Mouse (Mus musculus) midbrain, embryonic 11.5 days (tissue): ENCODE measurements around the gene Iqcf6. TPM values are rescaled to one million over a fixed set of nuclear protein-coding genes. Genes with fewer than 3 reads are reported as not detected.
"Not testable (repeated sequence)": the region's sequence is repeated elsewhere in the genome, so short reads cannot be mapped to it uniquely, and the experiment has no call there.

Experiments
- ATAC-seq: fragments of 200-750 bp; cut with Nextera tagmentation; 2 replicates; pipeline ENCODE4 v1.8.0; 2017; ENCODE audit warnings: moderate TSS enrichment, moderate library complexity; ENCODE audit not compliant: low FRiP score
- DNase-seq: peaks from one replicate; pipeline ENCODE4 v3.0.0; 2015; ENCODE audit warnings: low spot score; ENCODE audit errors: missing footprints
- H3K27ac ChIP-seq: fragments of 300-500 bp; sonication (generic); 2 replicates; pipeline ENCODE4 v1.5.1; 2014; ENCODE audit warnings: low read depth, low read length
- H3K27me3 ChIP-seq: fragments of 300-500 bp; sonication (generic); 2 replicates; pipeline ENCODE4 v1.6.1; 2014; ENCODE audit warnings: mild to moderate bottlenecking, low read length, moderate library complexity, mixed read lengths; ENCODE audit not compliant: control insufficient read depth, insufficient read depth
- H3K36me3 ChIP-seq: fragments of 300-500 bp; sonication (generic); 2 replicates; pipeline ENCODE4 v1.6.1; 2014; ENCODE audit warnings: mild to moderate bottlenecking, low read length, moderate library complexity, mixed read lengths; ENCODE audit not compliant: control insufficient read depth, insufficient read depth
- H3K4me1 ChIP-seq: fragments of 300-500 bp; sonication (generic); 2 replicates; pipeline ENCODE4 v1.6.1; 2014; ENCODE audit warnings: low read length; ENCODE audit not compliant: control insufficient read depth, insufficient read depth
- H3K4me2 ChIP-seq: fragments of 300-500 bp; sonication (generic); 2 replicates; pipeline ENCODE4 v1.6.1; 2014; ENCODE audit warnings: mild to moderate bottlenecking, moderate library complexity
- H3K4me3 ChIP-seq: fragments of 300-500 bp; sonication (generic); 2 replicates; pipeline ENCODE4 v1.5.1; 2014; ENCODE audit warnings: low read depth, low read length
- H3K9ac ChIP-seq: fragments of 300-500 bp; sonication (generic); 2 replicates; pipeline ENCODE4 v1.6.1; 2014; ENCODE audit warnings: low read length
- H3K9me3 ChIP-seq: fragments of 300-500 bp; sonication (generic); 2 replicates; pipeline ENCODE4 v1.6.1; 2016; ENCODE audit warnings: low read length; ENCODE audit not compliant: control insufficient read depth
- WGBS: fragments of 180-500 bp; shearing (Covaris S2); extraction: QIAGEN DNeasy Blood & Tissue Kit; methylation state at CpG from one replicate; pipeline ENCODE4 v1.1.7; 2014; 5-methylcytosine and 5-hydroxymethylcytosine counted together
- polyA plus RNA-seq: library from polyadenylated mRNA; unstranded; fragments of >200 nt; fragmentation: Nextera tagmentation; extraction: Ambion mirVana; gene quantifications from 2 replicates; pipeline ENCODE4 v1.2.1, GENCODE M21; 2014

Iqcf6 gene
- polyA plus RNA-seq = not detected in 2 replicates

- Histone ChIP-seq H3K4me2 (no peak within 1 kb of the TSS), H3K9ac (no peak within 1 kb of the TSS), H3K36me3 (no peaks in the 10 kb centered on the region), H3K27me3 (no peaks in the 10 kb centered on the region), H3K27ac (no peak within 1 kb of the TSS), H3K4me1 (no peaks in the 10 kb centered on the region), H3K9me3 (no peaks in the 10 kb centered on the region), H3K4me3 (no peak within 1 kb of the TSS)
- ATAC-seq (no peak), DNase-seq (no peak)
- 79% methylated on average over 2 of the region's 2 CpGs for WGBS
These were observed at the start of gene Iqcf6 for GRCm38 (mm10) chr9:106626282-106626681. Iqcf6 (plus strand) TSS chr9:106626582.

- Histone ChIP-seq H3K4me2 (no peak overlapping the region), H3K27me3 (no peaks in the 10 kb centered on the region), H3K36me3 (no peaks in the 10 kb centered on the region), H3K9ac (no peak overlapping the region), H3K4me1 (no peaks in the 10 kb centered on the region), H3K27ac (no peak overlapping the region), H3K4me3 (no peak overlapping the region), H3K9me3 (no peaks in the 10 kb centered on the region)
- 82% methylated on average over 7 of the region's 7 CpGs for WGBS
- DNase-seq (no peak), ATAC-seq (no peak)
These were observed 46.4 kb upstream of the Iqcf6 start for GRCm38 (mm10) chr9:106580016-106580415.

- Histone ChIP-seq H3K27ac (no peak overlapping the region), H3K9ac (no peak overlapping the region), H3K9me3 (no peaks in the 10 kb centered on the region), H3K27me3 (no peaks in the 10 kb centered on the region), H3K4me3 (no peak overlapping the region), H3K4me2 (no peak overlapping the region), H3K36me3 (no peaks in the 10 kb centered on the region), H3K4me1 (no peaks in the 10 kb centered on the region)
- DNase-seq = no peak
- no peak for ATAC-seq
- 71% methylated on average over 1 of the region's 1 CpGs for WGBS
These were observed 43.8 kb upstream of the Iqcf6 start for GRCm38 (mm10) chr9:106582552-106582951.

- ATAC-seq (no peak), DNase-seq (no peak)
- H3K9me3 ChIP-seq = no peaks in the 10 kb centered on the region
- no peak overlapping the region for H3K27ac ChIP-seq
- H3K4me3 ChIP-seq = no peak overlapping the region
- no peaks in the 10 kb centered on the region for H3K4me1 ChIP-seq
- H3K36me3 ChIP-seq = no peaks in the 10 kb centered on the region
- H3K4me2 ChIP-seq = no peak overlapping the region
- no peaks in the 10 kb centered on the region for H3K27me3 ChIP-seq
- 88% methylated on average over 5 of the region's 5 CpGs for WGBS
- no peak overlapping the region for H3K9ac ChIP-seq
These were observed 34.2 kb upstream of the Iqcf6 start for GRCm38 (mm10) chr9:106592158-106592557.

GRCm38 (mm10) chr9:106595402-106595801, 31.0 kb upstream of the Iqcf6 start:
- not testable (repeated sequence) for H3K27ac ChIP-seq, H3K4me2 ChIP-seq, H3K4me1 ChIP-seq, ATAC-seq, DNase-seq, H3K4me3 ChIP-seq, H3K9me3 ChIP-seq, H3K9ac ChIP-seq, H3K27me3 ChIP-seq, H3K36me3 ChIP-seq
- 36% methylated on average over 4 of the region's 4 CpGs for WGBS

- WGBS = 75% methylated on average over 7 of the region's 7 CpGs
- H3K9ac ChIP-seq = no peak overlapping the region
These were observed 30.5 kb upstream of the Iqcf6 start for GRCm38 (mm10) chr9:106595836-106596235.

GRCm38 (mm10) chr9:106598466-106598865, 27.9 kb upstream of the Iqcf6 start:
- 47% methylated on average over 7 of the region's 7 CpGs for WGBS
- Histone ChIP-seq H3K27me3 (no peaks in the 10 kb centered on the region), H3K27ac (no peak overlapping the region), H3K4me1 (no peaks in the 10 kb centered on the region), H3K4me3 (no peak overlapping the region), H3K9ac (no peak overlapping the region), H3K9me3 (no peaks in the 10 kb centered on the region), H3K4me2 (no peak overlapping the region), H3K36me3 (no peaks in the 10 kb centered on the region)
- ATAC-seq (no peak), DNase-seq (no peak)

More at GRCm38 (mm10) chr9:106595836-106596235, 30.5 kb upstream of the Iqcf6 start:
- no peaks in the 10 kb centered on the region for H3K9me3 ChIP-seq
- DNase-seq (no peak), ATAC-seq (no peak)
- H3K36me3 ChIP-seq = no peaks in the 10 kb centered on the region
- H3K4me1 ChIP-seq = no peaks in the 10 kb centered on the region
- no peaks in the 10 kb centered on the region for H3K27me3 ChIP-seq
- H3K4me3 ChIP-seq = no peak overlapping the region
- no peak overlapping the region for H3K27ac ChIP-seq
- no peak overlapping the region for H3K4me2 ChIP-seq

GRCm38 (mm10) chr9:106600546-106600945, 25.8 kb upstream of the Iqcf6 start:
- 25% methylated on average over 8 of the region's 8 CpGs for WGBS
- H3K4me1 ChIP-seq = no peaks in the 10 kb centered on the region

GRCm38 (mm10) chr9:106610727-106611126, 15.7 kb upstream of the Iqcf6 start:
- H3K36me3 ChIP-seq = no peaks in the 10 kb centered on the region

More at GRCm38 (mm10) chr9:106600546-106600945, 25.8 kb upstream of the Iqcf6 start:
- no peaks in the 10 kb centered on the region for H3K27me3 ChIP-seq
- no peak overlapping the region for H3K4me2 ChIP-seq
- H3K9ac ChIP-seq = no peak overlapping the region
- ATAC-seq (no peak), DNase-seq (peak; percentile 92)
- no peak overlapping the region for H3K4me3 ChIP-seq
- H3K27ac ChIP-seq = no peak overlapping the region
- no peaks in the 10 kb centered on the region for H3K9me3 ChIP-seq
- no peaks in the 10 kb centered on the region for H3K36me3 ChIP-seq

More at GRCm38 (mm10) chr9:106610727-106611126, 15.7 kb upstream of the Iqcf6 start:
- Histone ChIP-seq H3K9ac (no peak overlapping the region), H3K4me3 (no peak overlapping the region), H3K4me1 (no peaks in the 10 kb centered on the region), H3K9me3 (no peaks in the 10 kb centered on the region), H3K27me3 (no peaks in the 10 kb centered on the region), H3K27ac (no peak overlapping the region), H3K4me2 (no peak overlapping the region)
- no peak for DNase-seq
- ATAC-seq = no peak
- WGBS = 82% methylated on average over 4 of the region's 4 CpGs
